Comparison of ENCODE assay signal across 8 mouse cellular contexts in the genomic region with DNA sequence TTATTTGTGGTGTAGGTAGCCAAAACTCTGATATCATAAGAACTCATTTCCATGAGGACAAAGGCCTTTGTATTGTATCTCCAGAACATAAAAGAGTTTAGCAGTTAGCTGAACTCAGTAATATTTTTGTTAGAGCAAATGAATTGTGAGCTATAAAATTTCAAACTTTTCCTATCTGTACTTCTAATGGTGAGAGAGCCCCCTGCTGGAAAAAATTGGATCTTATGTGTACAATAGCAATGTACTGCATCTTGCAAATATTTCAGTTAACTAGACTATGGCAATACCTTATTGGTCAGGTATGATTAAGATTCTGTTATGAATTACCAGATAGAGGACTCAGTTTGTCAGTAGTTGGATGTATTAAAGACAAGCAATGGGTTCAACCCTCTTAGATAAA. TPM values are rescaled to one million over a fixed set of nuclear protein-coding genes. Genes with fewer than 3 reads are reported as not detected.
DNase-seq lines count a peak whose midpoint lies in the region; ATAC-seq lines count a peak whose summit lies in the region.

No protein-coding gene starts in this region.

- intact Hi-C loops in gastrocnemius, postnatal 36 days (cut with DNase I) = loop anchor here (10.0 kb wide), 2 partner anchors 183 to 313 kb away; no protein-coding TSS in a partner anchor

- no peak for ATAC-seq in inflammation-experienced regulatory T-cells, adult 6 months

- peak; percentile 10 for DNase-seq in gastrocnemius, postnatal 10 days
- DNase-seq in gastrocnemius, postnatal 36 days = no peak
- DNase-seq in right cerebral cortex, adult 18-20 months = peak; percentile 43
- no peak for DNase-seq in right cerebral cortex, postnatal 25 days
- peak; percentile 84 for DNase-seq in adipocyte (ENCODE audit: low spot score)
- peak; percentile 2 to 6 for DNase-seq in kidney, postnatal 4 days
- peak; percentile 55 for DNase-seq in retina, postnatal 1 day

RNA-seq across cellular contexts. Expression of gene Mtpn, which starts 28.1 kb away (rescaled TPM):
- 10 to 100 TPM; 46.7 to 53.7 TPM for total RNA-seq in gastrocnemius, postnatal 10 days (2021)
- total RNA-seq in gastrocnemius, postnatal 36 days (2021) = 10 to 100 TPM; 19.3 to 25.7 TPM
- 100 to 1,000 TPM in 1 of 3 experiments, 10 to 100 TPM in 2; 62.1 to 160 (median 84.8) TPM for polyA plus RNA-seq in inflammation-experienced regulatory T-cells, adult 6 months (2017; shearing (Covaris generic))

Comparison
In these comparisons a context has a peak if more than half of its experiments do, and no peak if none do; other contexts are left out.
1. DNase-seq: peak in gastrocnemius, postnatal 10 days (single experiment), right cerebral cortex, adult 18-20 months (single experiment), adipocyte (single experiment), kidney, postnatal 4 days (2 of 2) and retina, postnatal 1 day (single experiment); none in gastrocnemius, postnatal 36 days (0 of 2) and right cerebral cortex, postnatal 25 days (single experiment).